Mouse (Mus musculus) liver, embryonic 11.5 days (tissue): ENCODE results near the gene Olfr104-ps. TPM values are rescaled to one million over a fixed set of nuclear protein-coding genes. Genes with fewer than 3 reads are reported as not detected.

Experiments
- polyA plus RNA-seq: library from polyadenylated mRNA; unstranded; fragments of >200 nt; fragmentation: Nextera tagmentation; extraction: Ambion mirVana; gene quantifications from 2 replicates; pipeline ENCODE4 v1.2.1, GENCODE M21; 2014

The Olfr104-ps gene
- polyA plus RNA-seq, 1 experiment from 2014 or later = not detected

Other genes starting within 250 kb of the Olfr104-ps start
- not detected in 2 replicates for gene Olfr92, start 239.5 kb upstream of the Olfr104-ps start, polyA plus RNA-seq
- not detected in 2 replicates for gene Olfr93, start 198.1 kb upstream of the Olfr104-ps start, polyA plus RNA-seq
- not detected in 2 replicates for gene Ubd, start 165.7 kb upstream of the Olfr104-ps start, polyA plus RNA-seq
- not detected in 2 replicates for gene Olfr94, start 158.6 kb upstream of the Olfr104-ps start, polyA plus RNA-seq
- gene Olfr95, start 146.5 kb upstream of the Olfr104-ps start, polyA plus RNA-seq = not detected in 2 replicates
- gene Olfr96, start 139.4 kb upstream of the Olfr104-ps start, polyA plus RNA-seq = not detected in 2 replicates
- gene Olfr97, start 122.3 kb upstream of the Olfr104-ps start, polyA plus RNA-seq = not detected in 2 replicates
- not detected in 2 replicates for gene Olfr98, start 95.8 kb upstream of the Olfr104-ps start, polyA plus RNA-seq
- gene H2-M3, start 89.4 kb upstream of the Olfr104-ps start, polyA plus RNA-seq = 1.4 and 1.9 TPM in 2 replicates
- gene Olfr99, start 76.1 kb upstream of the Olfr104-ps start, polyA plus RNA-seq = not detected in 2 replicates
- gene Olfr101, start 55.3 kb upstream of the Olfr104-ps start, polyA plus RNA-seq = not detected in 2 replicates
- not detected in 2 replicates for gene Olfr102, start 42.5 kb upstream of the Olfr104-ps start, polyA plus RNA-seq
- gene Olfr103, start 19.9 kb upstream of the Olfr104-ps start, polyA plus RNA-seq = not detected in 2 replicates
- not detected in 2 replicates for gene Olfr105-ps, start 19.5 kb downstream of the Olfr104-ps start, polyA plus RNA-seq
- gene Olfr106-ps, start 30.8 kb downstream of the Olfr104-ps start, polyA plus RNA-seq = not detected in 2 replicates
- not detected in 2 replicates for gene Olfr107, start 39.6 kb downstream of the Olfr104-ps start, polyA plus RNA-seq
- gene Olfr108, start 85.9 kb downstream of the Olfr104-ps start, polyA plus RNA-seq = not detected in 2 replicates
- gene Olfr109, start 99.3 kb downstream of the Olfr104-ps start, polyA plus RNA-seq = not detected in 2 replicates
- not detected in 2 replicates for gene H2-M2, start 124.0 kb downstream of the Olfr104-ps start, polyA plus RNA-seq
- not detected in 2 replicates for gene Olfr110, start 132.9 kb downstream of the Olfr104-ps start, polyA plus RNA-seq
- gene Olfr111, start 148.4 kb downstream of the Olfr104-ps start, polyA plus RNA-seq = not detected in 2 replicates
- gene Olfr112, start 209.9 kb downstream of the Olfr104-ps start, polyA plus RNA-seq = not detected in 2 replicates
- gene Olfr113, start 218.1 kb downstream of the Olfr104-ps start, polyA plus RNA-seq = not detected in 2 replicates
- not detected in 2 replicates for gene Olfr114, start 233.2 kb downstream of the Olfr104-ps start, polyA plus RNA-seq